Mouse (Mus musculus) megakaryocyte-erythroid progenitor cell, adult 5-6 weeks (primary cell): Measurements from ENCODE around the gene Ints3. TPM values are rescaled to one million over a fixed set of nuclear protein-coding genes. Genes with fewer than 3 reads are reported as not detected.
A peak's percentile ranks its signal among the peaks of the same experiment; 100 is the strongest.

Experiments used
- ATAC-seq: replicated peaks from 2 replicates; pipeline ENCODE4 v1.8.0; 2016; ENCODE audit warnings: mild to moderate bottlenecking, inconsistent platforms; ENCODE audit not compliant: severe bottlenecking, poor library complexity, low FRiP score, low TSS enrichment
- total RNA-seq, 2 experiments: library from RNA; stranded (forward) in 1 of 2; stranded (reverse) in 1 of 2; fragments of 200-1000, 215-1000 nt in 1 of 2; fragments of >200 nt in 1 of 2; fragmentation: Nextera tagmentation in 1 of 2; gene quantifications; 2 replicates each; pipeline ENCODE4 v1.2.3; 2014 to 2017

Ints3 gene
- 39.0 and 39.3 TPM in 2 replicates for total RNA-seq (2014; fragmentation: Nextera tagmentation)
- 16.4 and 23.2 TPM in 2 replicates for total RNA-seq (2017)

- ATAC-seq = peak; percentile 99
Observed at GRCm38 (mm10) chr3:90433381-90434020, at the start of gene Ints3. TSS of gene Ints3 (minus strand) at chr3:90433622.

- ATAC-seq = peak; percentile 97
Observed at GRCm38 (mm10) chr3:90475831-90476611, 42.6 kb upstream of the Ints3 start, which contains the start of gene Ilf2. TSS of gene Ilf2 (plus strand) at chr3:90476126.

- ATAC-seq = no peak; the same call in 1 of the 2 replicates
Observed at GRCm38 (mm10) chr3:90475151-90475830, 41.9 kb upstream of the Ints3 start.

GRCm38 (mm10) chr3:90472213-90472612 lies 38.8 kb upstream of the Ints3 start:
- peak; percentile 67 for ATAC-seq

DNA sequence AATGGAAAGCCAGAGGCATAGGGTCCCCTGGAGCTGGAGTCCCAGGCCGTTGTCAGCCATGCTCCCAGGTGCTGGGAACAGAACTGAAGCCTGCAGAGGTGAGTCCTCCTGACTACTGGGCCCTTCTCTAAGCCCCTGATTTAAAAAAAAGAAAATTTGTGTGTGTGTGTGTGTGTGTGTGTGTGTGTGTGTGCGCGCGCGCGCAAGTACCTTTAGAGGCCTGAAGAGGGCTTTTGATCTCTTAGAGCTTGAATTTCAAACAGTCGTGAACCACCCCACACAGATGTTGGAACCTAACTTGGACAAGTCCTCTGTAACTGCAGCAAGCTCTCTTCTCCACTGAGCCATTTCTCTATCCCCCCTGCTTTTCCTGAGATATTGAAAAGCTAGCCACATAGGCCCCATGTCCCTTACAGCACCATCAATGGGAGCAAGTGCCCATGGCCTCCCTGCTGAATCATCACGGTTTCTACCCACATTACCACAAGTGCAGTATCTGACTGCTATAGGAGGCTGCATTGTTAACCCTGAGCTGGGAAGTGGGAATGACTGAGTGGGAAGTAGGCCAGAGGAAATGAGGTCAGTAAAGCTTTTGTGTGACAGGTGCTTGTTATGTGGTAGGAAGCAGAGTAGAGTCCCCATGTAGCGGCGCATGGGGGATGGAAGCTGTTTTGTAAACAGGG lies 34.3 kb upstream of the Ints3 start:
- no peak for ATAC-seq

GRCm38 (mm10) chr3:90466311-90466766 lies 32.9 kb upstream of the Ints3 start:
- ATAC-seq = peak; percentile 46; the same call in 1 of the 2 replicates

DNA sequence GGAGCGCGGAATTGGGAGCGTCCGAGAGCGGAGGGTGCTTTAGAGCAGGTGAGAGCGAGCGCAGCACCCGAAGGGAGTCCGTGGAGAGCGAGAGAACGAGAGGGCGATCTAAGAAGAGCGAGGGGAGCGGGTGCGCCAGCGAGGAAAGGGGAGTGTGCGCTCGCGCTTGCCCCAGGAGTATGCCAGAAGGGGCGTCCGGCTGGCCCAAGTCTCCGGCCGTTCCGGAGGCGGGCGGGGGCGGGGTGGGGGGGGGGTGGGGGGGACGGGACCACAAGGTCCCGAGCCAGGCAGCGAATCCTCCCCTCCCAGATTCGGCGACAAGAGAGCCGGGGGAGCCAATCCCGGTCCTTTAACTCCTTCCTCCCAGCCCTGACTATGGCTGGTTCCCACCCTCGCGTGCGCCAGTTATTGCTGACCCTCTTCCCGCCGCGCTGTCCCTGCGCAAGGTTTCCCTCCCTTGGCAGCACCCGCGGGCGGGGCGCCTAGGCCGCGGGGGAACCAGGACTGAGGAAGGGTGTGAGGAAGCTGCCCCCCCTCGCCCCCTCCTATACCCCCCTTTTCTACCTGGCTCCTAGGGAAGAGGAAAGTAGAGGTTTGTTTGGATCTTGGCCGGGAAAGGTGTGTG lies 32.4 kb upstream of the Ints3 start, which contains the start of gene Npr1:
Gene Npr1, minus strand, starts transcription at position 181 of the 625 bp plus-strand sequence.
- peak; percentile 20; the same call in 1 of the 2 replicates for ATAC-seq

DNA sequence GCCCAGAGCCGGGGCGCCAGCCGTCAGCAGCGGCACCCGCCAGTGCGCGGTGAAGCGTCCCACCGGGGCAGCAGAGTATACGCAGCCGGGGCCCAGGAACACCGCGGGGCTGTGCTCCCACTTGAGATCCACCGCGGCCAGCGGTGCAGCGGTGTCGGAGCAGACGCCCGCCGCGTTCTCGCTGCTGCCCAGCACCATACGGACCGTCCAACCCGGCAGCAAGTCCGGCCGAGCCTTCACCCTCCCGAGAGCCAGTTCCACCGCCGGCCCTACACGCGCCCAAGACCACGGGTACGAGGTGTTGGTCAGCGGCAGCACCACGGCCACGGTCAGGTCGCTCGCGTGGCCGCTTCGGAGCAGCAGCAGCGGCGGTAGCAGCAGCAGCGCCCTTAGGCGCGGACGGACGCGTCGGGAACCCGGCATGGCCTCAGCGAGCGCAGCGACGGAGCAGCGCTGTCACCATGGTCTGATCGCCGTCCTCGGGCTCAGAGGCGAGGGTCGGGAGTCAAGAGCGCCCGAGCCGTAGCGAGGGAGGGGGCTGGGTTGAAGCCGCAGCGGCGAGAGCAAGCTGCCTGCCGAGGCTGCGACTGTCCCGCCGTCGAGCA lies 31.8 kb upstream of the Ints3 start:
- ATAC-seq = peak; percentile 13; the same call in 1 of the 2 replicates

- 0 out of 2 replicates have a peak, but pooled peaks have one; percentile 15 for ATAC-seq
Observed at GRCm38 (mm10) chr3:90464552-90465080, 31.2 kb upstream of the Ints3 start.

- peak; percentile 41 for ATAC-seq
Observed at GRCm38 (mm10) chr3:90462579-90462978, 29.2 kb upstream of the Ints3 start.

- ATAC-seq = no peak
Observed at GRCm38 (mm10) chr3:90461935-90462334, 28.5 kb upstream of the Ints3 start.

DNA sequence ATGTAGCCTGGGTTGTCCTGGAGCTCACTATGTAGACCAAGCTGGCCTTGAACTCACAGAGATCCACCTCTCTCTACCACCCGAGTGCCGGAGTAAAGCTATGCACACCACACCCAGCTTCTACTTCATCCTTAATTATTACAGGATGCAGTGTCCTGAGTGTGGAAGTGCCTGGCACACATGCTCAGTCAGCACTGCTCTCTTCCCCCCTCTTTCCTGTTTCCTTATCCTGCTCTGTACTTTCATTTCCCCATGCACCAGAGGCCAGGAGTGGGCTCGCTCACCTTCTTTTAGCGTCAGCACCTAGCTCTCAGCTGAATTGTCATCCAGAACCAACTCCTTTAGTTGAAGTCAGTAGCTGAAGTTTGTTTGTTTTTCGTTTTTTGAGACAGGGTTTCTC lies 26.9 kb upstream of the Ints3 start:
- no peak for ATAC-seq

- ATAC-seq = no peak
Observed at GRCm38 (mm10) chr3:90459727-90460126, 26.3 kb upstream of the Ints3 start.

- ATAC-seq = no peak
Observed at GRCm38 (mm10) chr3:90454931-90455330, 21.5 kb upstream of the Ints3 start.

DNA sequence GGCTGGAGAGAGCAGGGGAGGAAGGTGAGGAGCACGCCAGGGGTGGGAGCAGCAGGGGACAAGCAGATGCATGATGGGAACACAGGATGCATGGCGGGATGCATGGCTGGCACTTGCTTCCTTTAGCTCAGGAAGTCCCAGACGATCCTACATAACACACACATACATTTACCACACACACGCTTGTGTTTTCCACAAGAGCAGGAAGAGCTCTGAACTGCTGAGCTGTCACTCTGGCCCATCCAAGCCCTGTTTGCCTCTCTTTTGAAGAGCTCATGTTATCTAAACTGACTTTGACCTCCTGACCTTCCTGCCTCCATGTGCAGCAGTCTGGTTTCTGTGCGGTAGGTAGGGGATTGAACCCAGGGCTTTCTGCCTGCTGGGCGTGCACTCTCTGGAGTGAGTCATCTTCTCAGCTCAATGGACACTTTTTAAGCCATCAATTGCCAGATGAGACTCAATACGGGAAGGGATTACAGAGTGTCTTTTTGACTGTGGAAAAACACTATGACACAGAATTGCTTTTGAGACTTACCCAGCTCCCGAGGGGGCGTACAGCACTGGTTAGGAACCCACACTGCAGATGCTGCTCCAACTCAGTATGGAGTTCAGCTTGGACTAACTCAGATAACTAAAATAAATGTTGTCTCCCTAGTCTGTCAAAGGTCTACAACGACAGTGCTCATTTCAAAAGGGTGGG lies 18.1 kb upstream of the Ints3 start:
- no peak for ATAC-seq

DNA sequence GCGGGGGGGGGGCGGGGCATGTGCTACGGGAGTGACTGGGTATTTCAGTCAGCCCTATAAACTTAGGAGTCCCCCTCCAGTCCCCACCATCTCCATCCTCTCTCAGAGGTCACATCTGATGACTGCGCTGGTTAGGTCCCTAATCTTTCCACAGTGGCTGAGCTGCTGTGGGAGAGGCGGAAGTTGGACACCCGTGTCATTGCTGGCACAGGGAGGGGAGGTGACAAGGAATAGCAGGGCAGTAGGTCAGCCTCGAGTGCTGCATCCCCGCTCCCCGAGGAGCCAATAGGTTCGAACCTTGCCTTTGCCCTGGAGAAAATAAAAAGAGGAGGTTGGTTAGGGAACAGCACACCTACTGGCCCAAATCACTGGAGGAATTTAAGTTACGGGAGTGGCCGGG lies 17.5 kb upstream of the Ints3 start:
- ATAC-seq = no peak

DNA sequence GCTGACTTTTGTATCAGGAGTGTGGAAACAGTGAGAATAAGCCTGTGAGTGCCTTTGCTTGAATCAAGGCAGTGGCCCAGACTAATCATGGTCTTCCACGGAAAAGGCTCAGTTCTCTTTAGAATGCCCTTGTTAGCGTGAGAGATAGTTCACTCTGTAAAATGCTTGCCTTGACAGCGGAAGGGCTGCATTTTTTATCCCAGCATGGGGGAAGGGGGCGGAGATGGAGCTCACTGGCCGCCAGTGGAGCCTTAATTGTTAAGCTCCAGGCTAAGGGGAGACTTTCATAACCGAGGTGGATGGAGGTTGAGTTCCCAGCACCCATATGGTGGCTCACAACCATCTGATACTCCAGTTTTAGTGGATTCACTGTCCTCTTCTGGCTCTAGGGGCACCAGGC lies 15.2 kb upstream of the Ints3 start:
- no peak for ATAC-seq

- no peak for ATAC-seq
Observed at GRCm38 (mm10) chr3:90447123-90447494, 13.7 kb upstream of the Ints3 start.
